Mouse (Mus musculus): ENCODE data around the gene Nampt. TPM values are rescaled to one million over a fixed set of nuclear protein-coding genes. Genes with fewer than 3 reads are reported as not detected.
A peak's percentile ranks its signal among the peaks of the same experiment; 100 is the strongest.

Nampt gene
- polyA plus RNA-seq, 1 experiment, result 22.2 TPM

DNA sequence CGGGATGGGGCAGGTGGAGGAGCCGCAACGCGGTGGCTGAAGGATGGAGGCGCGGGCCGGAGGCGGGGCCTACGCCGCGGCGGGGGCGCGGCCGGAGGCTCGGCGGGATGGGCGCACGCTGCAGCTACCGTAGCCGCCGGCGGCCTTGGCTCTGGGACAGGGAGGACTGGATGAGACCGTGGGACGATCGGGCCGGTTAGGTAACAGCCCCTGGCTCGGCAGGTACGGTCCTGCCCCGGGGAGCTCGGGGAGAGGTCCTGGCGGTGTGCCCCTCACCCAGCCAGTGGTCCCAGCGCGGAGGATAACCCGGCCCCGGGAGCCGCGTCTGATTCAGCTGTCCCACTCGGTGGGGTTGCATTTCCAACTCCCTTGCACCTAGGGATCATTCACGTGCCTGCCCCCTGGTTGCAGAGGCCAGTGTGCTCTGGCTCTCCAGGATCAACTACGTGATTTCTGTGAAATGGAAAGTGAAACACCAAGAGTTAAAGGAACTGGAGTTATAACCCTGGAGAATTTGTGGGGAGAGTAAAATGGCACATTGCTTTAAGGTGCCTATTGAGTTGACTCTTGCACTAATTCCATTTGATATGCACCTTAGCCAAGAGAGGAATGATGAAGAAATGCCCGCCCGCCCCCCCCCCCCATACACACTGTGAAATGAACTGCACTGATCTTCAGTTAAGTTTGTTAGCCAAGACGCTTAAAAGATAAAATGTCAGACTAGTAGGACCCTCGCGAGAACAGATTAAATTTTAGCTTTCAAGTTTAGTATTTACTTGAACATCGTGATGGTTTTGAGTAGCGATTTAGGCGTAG lies 1.6 kb downstream of the Nampt start:
- Histone ChIP-seq H3K4me1 (ENCODE audit: control insufficient read depth, insufficient read depth, low read length) (peaks cover 5% of the 10 kb centered on the region; the same call in 1 of the 2 replicates), H3K4me3 (replicated peaks; ENCODE audit: extremely low read depth, low read depth, low read length) (peak overlapping the region; percentile 100)
- peak; percentile 76 for DNase-seq
- TF ChIP-seq CTCF (IDR thresholded peaks at IDR 0.05; ENCODE audit: insufficient read depth, low read length), result 0 out of 2 replicates have a peak, but pooled peaks have one; percentile 0
- TF ChIP-seq POLR2A (IDR thresholded peaks at IDR 0.05; ENCODE audit: borderline replicate concordance, extremely low read depth, low read depth, low read length), result no peak; the same call in 1 of the 2 replicates
- under 1% methylated on average over 34 of the region's 49 CpGs for WGBS

DNA sequence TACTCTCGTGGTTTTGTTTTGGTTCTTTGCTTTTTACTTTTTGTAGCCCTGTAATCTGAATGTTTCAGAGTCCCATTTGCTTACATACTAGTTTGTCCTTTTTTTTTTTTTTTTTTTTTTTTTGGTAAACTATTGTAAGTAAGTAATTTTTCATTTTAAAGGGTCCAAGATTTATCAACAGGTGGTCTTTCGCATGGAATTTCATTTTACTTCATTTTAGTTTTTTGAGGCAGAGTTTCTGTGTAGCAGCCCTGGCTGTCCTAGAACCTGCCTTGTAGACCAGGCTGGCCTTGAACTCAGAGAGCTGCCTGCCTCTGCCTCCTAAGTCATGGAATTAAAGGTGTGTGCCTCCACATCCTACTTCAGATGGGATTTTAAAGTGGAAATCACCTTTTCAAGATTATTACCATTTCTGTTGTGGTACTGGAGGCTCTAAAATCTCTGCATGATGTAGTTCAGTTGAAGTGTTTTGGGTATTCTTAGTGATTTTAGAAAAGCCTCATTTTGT lies 2.2 kb downstream of the Nampt start:
- WGBS, result 40% methylated on average over 2 of the region's 2 CpGs
- peaks cover 6% of the 10 kb centered on the region; the same call in 1 of the 2 replicates for H3K4me1 ChIP-seq (ENCODE audit: control insufficient read depth, insufficient read depth, low read length)
- DNase-seq, result no peak
- peak overlapping the region; percentile 55 for H3K4me3 ChIP-seq (replicated peaks; ENCODE audit: extremely low read depth, low read depth, low read length)
- TF ChIP-seq POLR2A (IDR thresholded peaks at IDR 0.05; ENCODE audit: borderline replicate concordance, extremely low read depth, low read depth, low read length), result no peak
- TF ChIP-seq CTCF (IDR thresholded peaks at IDR 0.05; ENCODE audit: insufficient read depth, low read length), result no peak

DNA sequence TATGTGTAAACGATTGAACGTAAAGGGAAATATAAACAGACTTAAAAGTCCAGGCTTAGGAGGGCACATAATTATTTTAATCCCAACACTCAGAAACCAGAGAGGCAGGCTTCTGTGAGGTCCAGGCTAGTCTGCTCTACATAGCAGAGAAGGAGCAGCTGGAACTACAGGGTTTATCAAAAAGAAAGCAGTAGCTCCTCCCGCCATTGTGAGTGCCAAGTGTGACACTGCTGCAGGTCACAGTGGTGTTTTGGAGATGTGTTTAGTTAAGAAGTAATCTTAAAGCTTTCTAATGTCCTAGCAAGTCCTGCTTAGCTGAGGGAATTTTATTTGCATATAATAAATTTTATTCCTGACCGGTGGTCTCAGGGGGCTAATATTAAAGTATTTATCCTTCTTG lies 2.7 kb downstream of the Nampt start:
- DNase-seq, result no peak
- peaks cover 7% of the 10 kb centered on the region; the same call in 1 of the 2 replicates for H3K4me1 ChIP-seq (ENCODE audit: control insufficient read depth, insufficient read depth, low read length)
- no peak for TF ChIP-seq CTCF (IDR thresholded peaks at IDR 0.05; ENCODE audit: insufficient read depth, low read length)
- TF ChIP-seq POLR2A (IDR thresholded peaks at IDR 0.05; ENCODE audit: borderline replicate concordance, extremely low read depth, low read depth, low read length), result no peak
- WGBS, result 43% methylated on average over 4 of the region's 4 CpGs
- H3K4me3 ChIP-seq (replicated peaks; ENCODE audit: extremely low read depth, low read depth, low read length), result no peak overlapping the region

DNA sequence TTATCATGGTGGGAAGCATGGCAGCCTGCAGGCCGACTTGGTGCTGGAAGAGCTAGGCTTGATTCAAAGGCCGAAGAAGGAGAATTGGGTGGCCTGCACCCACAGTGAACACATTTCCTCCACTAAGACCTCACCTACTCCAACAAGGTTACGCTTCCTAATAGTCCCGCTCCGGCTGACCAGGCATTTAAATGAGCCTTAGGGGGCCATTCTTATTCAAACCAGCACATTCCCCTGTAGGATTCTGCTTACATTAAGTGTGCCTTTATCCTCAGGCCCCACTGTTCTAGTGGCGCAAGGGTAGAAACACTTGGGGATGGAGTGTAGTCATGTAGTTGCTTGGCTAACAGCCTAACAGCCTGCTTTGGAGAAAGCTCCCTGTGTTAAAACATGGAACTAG lies 5.2 kb downstream of the Nampt start:
- WGBS, result 94% methylated on average over 6 of the region's 6 CpGs
- DNase-seq, result no peak
- H3K4me1 ChIP-seq (ENCODE audit: control insufficient read depth, insufficient read depth, low read length), result peaks cover 11% of the 10 kb centered on the region; the same call in 1 of the 2 replicates
- no peak overlapping the region for H3K4me3 ChIP-seq (replicated peaks; ENCODE audit: extremely low read depth, low read depth, low read length)
- TF ChIP-seq CTCF (IDR thresholded peaks at IDR 0.05; ENCODE audit: insufficient read depth, low read length) (no peak), POLR2A (IDR thresholded peaks at IDR 0.05; ENCODE audit: borderline replicate concordance, extremely low read depth, low read depth, low read length) (no peak)

DNA sequence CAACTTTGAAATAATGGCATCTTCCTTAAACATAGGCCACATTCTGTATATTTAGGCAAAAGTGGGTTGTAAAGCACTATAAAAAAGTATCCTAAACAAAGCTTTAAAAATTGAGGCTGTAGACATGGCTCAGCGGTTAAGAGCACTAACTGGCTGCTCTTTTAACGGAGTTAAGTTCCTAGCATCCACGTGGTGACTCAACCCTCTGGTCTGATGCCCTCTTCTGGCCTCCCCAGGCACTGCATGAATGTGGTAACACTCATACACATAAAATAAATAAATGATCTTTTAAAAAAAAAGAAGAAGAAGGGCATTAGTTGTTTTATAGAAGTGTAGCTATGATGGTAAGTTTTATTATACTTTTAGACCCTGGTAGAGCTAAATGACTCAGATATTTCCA lies 7.6 kb downstream of the Nampt start:
- H3K4me1 ChIP-seq (ENCODE audit: control insufficient read depth, insufficient read depth, low read length), result peaks cover 10% of the 10 kb centered on the region; the same call in 1 of the 2 replicates
- TF ChIP-seq CTCF (IDR thresholded peaks at IDR 0.05; ENCODE audit: insufficient read depth, low read length) (peak; percentile 83), POLR2A (IDR thresholded peaks at IDR 0.05; ENCODE audit: borderline replicate concordance, extremely low read depth, low read depth, low read length) (no peak)
- DNase-seq, result peak; percentile 61
- WGBS, result 7% methylated on average over 3 of the region's 3 CpGs
- H3K4me3 ChIP-seq (replicated peaks; ENCODE audit: extremely low read depth, low read depth, low read length), result no peak overlapping the region

DNA sequence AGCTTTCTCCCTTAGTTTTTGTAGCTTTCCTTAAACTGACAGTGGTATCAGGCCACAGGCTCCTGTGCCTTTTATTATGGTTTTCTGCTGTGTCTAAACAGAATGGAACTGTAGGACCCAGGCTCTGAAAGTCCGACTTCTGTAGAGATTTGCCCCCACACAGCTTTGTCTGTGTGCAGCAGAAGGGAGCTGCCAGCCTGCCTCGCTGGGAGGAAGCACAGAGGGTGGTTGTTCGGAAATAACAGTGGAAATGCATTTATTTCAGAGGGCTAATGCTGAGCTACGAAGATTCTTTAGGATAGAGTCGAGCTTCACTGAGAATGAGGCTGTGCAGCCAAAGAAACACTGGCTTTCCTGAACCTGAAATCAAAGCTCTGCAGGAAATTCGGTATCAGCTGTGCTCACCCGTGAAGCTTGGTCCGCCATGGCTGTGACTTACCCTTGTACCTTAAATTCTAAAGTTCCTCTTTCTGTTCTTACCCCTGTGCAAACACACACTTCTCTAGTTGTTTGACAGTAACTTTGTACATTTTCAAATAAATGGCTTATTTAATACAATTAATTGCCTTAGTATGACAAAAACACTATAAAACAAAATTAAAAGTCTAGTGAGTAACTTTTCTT lies 8.9 kb downstream of the Nampt start:
- TF ChIP-seq CTCF (IDR thresholded peaks at IDR 0.05; ENCODE audit: insufficient read depth, low read length) (no peak), POLR2A (IDR thresholded peaks at IDR 0.05; ENCODE audit: borderline replicate concordance, extremely low read depth, low read depth, low read length) (no peak)
- DNase-seq, result no peak
- WGBS, result 65% methylated on average over 8 of the region's 8 CpGs
- Histone ChIP-seq H3K4me3 (replicated peaks; ENCODE audit: extremely low read depth, low read depth, low read length) (no peak overlapping the region), H3K4me1 (ENCODE audit: control insufficient read depth, insufficient read depth, low read length) (peaks cover 10% of the 10 kb centered on the region; the same call in 1 of the 2 replicates)

DNA sequence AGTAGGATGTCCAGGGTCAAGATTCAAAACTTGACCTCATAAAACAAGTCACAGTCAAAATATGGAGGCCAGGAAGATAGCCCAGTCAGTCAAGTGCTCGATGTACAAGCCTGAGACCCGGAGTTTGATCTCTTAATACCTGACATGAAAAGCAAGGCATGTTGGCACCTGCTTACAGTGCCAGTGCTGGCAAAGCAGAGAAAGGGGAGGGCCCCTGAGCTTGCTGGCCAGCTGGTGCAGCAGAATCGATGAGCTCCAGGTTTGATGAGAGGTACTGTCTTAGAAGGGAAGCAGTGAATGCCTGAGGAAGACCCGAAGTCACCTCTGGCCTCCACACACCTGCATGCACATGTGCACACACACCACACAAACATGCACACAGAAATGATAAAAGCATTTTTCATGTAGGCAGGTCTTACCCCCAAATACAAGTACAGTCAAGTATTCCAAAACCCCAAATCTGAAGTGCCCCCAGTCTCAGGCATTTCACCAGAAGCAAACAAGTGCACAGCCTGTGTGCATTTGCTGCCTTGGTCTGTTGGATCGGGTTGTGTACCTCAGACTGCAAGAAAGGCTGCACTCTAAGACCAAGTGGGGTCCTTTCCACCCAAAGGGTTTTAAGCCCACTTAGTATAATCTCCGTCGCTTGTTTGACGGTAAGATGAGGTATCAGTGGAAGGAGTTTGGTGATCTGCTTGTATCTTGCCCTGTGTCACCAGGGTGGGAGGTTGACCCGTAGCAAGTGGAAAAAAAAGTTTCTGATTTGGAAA lies 10.2 kb downstream of the Nampt start:
- peaks cover 10% of the 10 kb centered on the region; the same call in 1 of the 2 replicates for H3K4me1 ChIP-seq (ENCODE audit: control insufficient read depth, insufficient read depth, low read length)
- TF ChIP-seq POLR2A (IDR thresholded peaks at IDR 0.05; ENCODE audit: borderline replicate concordance, extremely low read depth, low read depth, low read length), result no peak
- TF ChIP-seq CTCF (IDR thresholded peaks at IDR 0.05; ENCODE audit: insufficient read depth, low read length), result no peak
- H3K4me3 ChIP-seq (replicated peaks; ENCODE audit: extremely low read depth, low read depth, low read length), result no peak overlapping the region
- no peak for DNase-seq
- 77% methylated on average over 9 of the region's 9 CpGs for WGBS

DNA sequence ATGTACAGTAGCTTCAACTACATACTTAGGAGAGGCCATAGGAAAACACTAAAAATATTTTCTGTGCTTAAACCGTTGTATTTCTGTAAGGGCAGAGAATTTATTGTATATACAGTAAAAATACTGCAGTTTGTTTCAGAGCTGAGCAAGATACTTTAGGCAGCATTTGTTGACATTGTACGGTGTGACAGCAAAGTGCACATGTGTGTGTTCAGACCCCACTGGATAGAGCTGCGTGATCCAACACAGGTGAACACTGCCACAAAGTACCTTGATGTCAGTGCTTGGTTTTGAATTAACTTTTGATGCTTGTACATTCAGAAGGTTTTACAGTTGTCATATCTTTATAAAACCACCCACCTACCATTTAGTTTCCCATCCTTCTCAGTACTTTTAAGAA lies 12.7 kb downstream of the Nampt start:
- H3K4me1 ChIP-seq (ENCODE audit: control insufficient read depth, insufficient read depth, low read length), result peaks cover 5% of the 10 kb centered on the region; the same call in 1 of the 2 replicates
- no peak for DNase-seq
- TF ChIP-seq POLR2A (IDR thresholded peaks at IDR 0.05; ENCODE audit: borderline replicate concordance, extremely low read depth, low read depth, low read length), result no peak
- TF ChIP-seq CTCF (IDR thresholded peaks at IDR 0.05; ENCODE audit: insufficient read depth, low read length), result no peak
- no peak overlapping the region for H3K4me3 ChIP-seq (replicated peaks; ENCODE audit: extremely low read depth, low read depth, low read length)
- 86% methylated on average over 3 of the region's 3 CpGs for WGBS

DNA sequence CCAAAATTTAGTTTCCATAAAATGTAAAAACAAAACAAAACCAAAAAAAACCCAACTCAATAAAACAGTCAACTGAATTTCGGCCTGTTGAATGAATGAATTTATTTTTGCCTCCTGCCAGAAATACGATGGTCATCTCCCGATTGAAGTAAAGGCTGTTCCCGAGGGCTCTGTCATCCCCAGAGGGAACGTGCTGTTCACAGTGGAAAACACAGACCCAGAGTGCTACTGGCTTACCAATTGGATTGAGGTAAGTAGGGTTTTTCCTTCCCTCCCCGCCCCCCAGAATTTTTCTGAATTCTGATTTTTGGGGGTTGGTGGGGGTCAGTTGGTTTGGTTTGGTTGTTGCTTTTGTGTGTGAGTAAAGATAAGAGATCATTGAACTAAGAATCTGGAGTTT lies 15.4 kb downstream of the Nampt start:
- WGBS, result 83% methylated on average over 6 of the region's 6 CpGs
- no peaks in the 10 kb centered on the region for H3K4me1 ChIP-seq (ENCODE audit: control insufficient read depth, insufficient read depth, low read length)
- no peak for DNase-seq
- no peak overlapping the region for H3K4me3 ChIP-seq (replicated peaks; ENCODE audit: extremely low read depth, low read depth, low read length)
- TF ChIP-seq POLR2A (IDR thresholded peaks at IDR 0.05; ENCODE audit: borderline replicate concordance, extremely low read depth, low read depth, low read length) (no peak), CTCF (IDR thresholded peaks at IDR 0.05; ENCODE audit: insufficient read depth, low read length) (no peak)

Data from lung, adult 2 months (tissue).